9 mouse cellular contexts compared by ENCODE assay signal in genomic region chr11:53635590-53636182, GRCm38 (mm10). TPM values are rescaled to one million over a fixed set of nuclear protein-coding genes. Genes with fewer than 3 reads are reported as not detected.
DNase-seq lines count a peak whose midpoint lies in the region; ATAC-seq and TF ChIP-seq lines count a peak whose summit lies in the region.
"Had no signal": no experiment of that assay in that cellular context is flagged by ENCODE, and none has a peak within 500 bp of the region (broad histone marks: within the 10 kb centered on the region; RNA-seq: fewer than 3 reads in every experiment).

No protein-coding gene starts in this region.

- no peaks in the 10 kb centered on the region for H3K9me3 ChIP-seq in megakaryocyte, embryonic 14.5 days
- H3K9me3 ChIP-seq in liver, embryonic 13.5 days (replicated peaks): no peaks in the 10 kb centered on the region

- peak overlapping the region; percentile 41 for H3K4me3 ChIP-seq in cerebellum, adult 2 months (replicated peaks; ENCODE audit: insufficient read depth, low read depth, low read length)
- peak overlapping the region; percentile 73 for H3K4me3 ChIP-seq in megakaryocyte, embryonic 14.5 days (replicated peaks)
- H3K4me3 ChIP-seq in liver, embryonic 13.5 days (replicated peaks): peak overlapping the region; percentile 48

- no peak for DNase-seq in cerebellum, adult 2 months
- DNase-seq in liver, embryonic 13.5 days: no peak
- DNase-seq in right cerebral cortex, adult 18-20 months: no peak
- no peak for DNase-seq in spleen, adult 18-20 months
- DNase-seq in cerebellum, adult 9-10 months: no peak

- no peaks in the 10 kb centered on the region for H3K27me3 ChIP-seq in cerebellum, adult 2 months (ENCODE audit: control insufficient read depth, insufficient read depth, low read length)
- H3K27me3 ChIP-seq in megakaryocyte, embryonic 14.5 days (replicated peaks): peaks cover 16% of the 10 kb centered on the region
- H3K27me3 ChIP-seq in liver, embryonic 13.5 days: peaks cover 27% of the 10 kb centered on the region

- no peak for TF ChIP-seq POLR2A in cerebellum, adult 2 months (IDR thresholded peaks at IDR 0.05; ENCODE audit: borderline replicate concordance, insufficient read depth, low read length)

- peak overlapping the region; percentile 17; the same call in 1 of the 2 replicates for H3K9ac ChIP-seq in liver, embryonic 13.5 days

- H3K27ac ChIP-seq in cerebellum, adult 2 months (ENCODE audit: insufficient read depth, low read length): no peak overlapping the region
- no peak overlapping the region for H3K27ac ChIP-seq in liver, embryonic 13.5 days

- H3K36me3 ChIP-seq in megakaryocyte, embryonic 14.5 days (replicated peaks; ENCODE audit: low read length): no peaks in the 10 kb centered on the region
- no peaks in the 10 kb centered on the region for H3K36me3 ChIP-seq in liver, embryonic 13.5 days

- no peak for TF ChIP-seq CTCF in cerebellum, adult 2 months (IDR thresholded peaks at IDR 0.05; ENCODE audit: borderline replicate concordance, insufficient read depth, low read depth, low read length)

- H3K4me1 ChIP-seq in cerebellum, adult 2 months (ENCODE audit: control insufficient read depth, insufficient read depth, low read length): no peaks in the 10 kb centered on the region
- peaks cover 53% of the 10 kb centered on the region for H3K4me1 ChIP-seq in megakaryocyte, embryonic 14.5 days
- peaks cover 30% of the 10 kb centered on the region for H3K4me1 ChIP-seq in liver, embryonic 13.5 days (replicated peaks)

- no peak for ATAC-seq in cerebellum, adult (ENCODE audit: insufficient number of reproducible peaks, low FRiP score, low TSS enrichment)
- ATAC-seq in megakaryocyte, adult 5-6 weeks (ENCODE audit: poor library complexity, severe bottlenecking): no peak
- no peak for ATAC-seq in liver, embryonic 13.5 days (ENCODE audit: low read depth)

- 61% methylated on average over 9 of the region's 9 CpGs for WGBS in cerebellum, adult 2 months
- WGBS in liver, embryonic 13.5 days (ENCODE audit: insufficient replicate concordance): 26% methylated on average over 9 of the region's 9 CpGs

- H3K4me2 ChIP-seq in liver, embryonic 13.5 days: peak overlapping the region; percentile 71

RNA-seq across cellular contexts. Expression of gene Il13, which starts 1.2 kb away (rescaled TPM):
- polyA plus RNA-seq in cerebellum, adult 2 months (2012; rRNA removed): not detected in 2 replicates
- polyA plus RNA-seq in megakaryocyte, embryonic 14.5 days (2012; ENCODE audit: insufficient read depth, low replicate concordance): 0.17 TPM in 1 of 2 replicates, not detected in the other
- total RNA-seq in megakaryocyte, adult 5-6 weeks (2015): 0.18 TPM in 2 replicates
- total RNA-seq in megakaryocyte, adult 5-6 weeks (2017): 0.28 and 0.62 TPM in 2 replicates
- not detected in 2 replicates for polyA plus RNA-seq in liver, embryonic 13.5 days (2015; fragmentation: Nextera tagmentation; extraction: Ambion mirVana)
- total RNA-seq: hematopoietic stem cell, adult 5-6 weeks had no signal

RNA-seq across cellular contexts. Expression of gene Il4, which starts 17.2 kb away (rescaled TPM):
- polyA plus RNA-seq in cerebellum, adult 2 months (2012; rRNA removed): not detected in 2 replicates
- polyA plus RNA-seq in megakaryocyte, embryonic 14.5 days (2012; ENCODE audit: insufficient read depth, low replicate concordance): not detected in 2 replicates
- total RNA-seq in megakaryocyte, adult 5-6 weeks (2015): 5.5 and 13.1 TPM in 2 replicates
- 8.0 and 8.7 TPM in 2 replicates for total RNA-seq in megakaryocyte, adult 5-6 weeks (2017)
- 0.60 and 0.82 TPM in 2 replicates for polyA plus RNA-seq in liver, embryonic 13.5 days (2015; fragmentation: Nextera tagmentation; extraction: Ambion mirVana)
